ENCODE assay signal across 9 mouse cellular contexts in genomic region chr2:26932473-26933303, GRCm38 (mm10). TPM values are rescaled to one million over a fixed set of nuclear protein-coding genes. Genes with fewer than 3 reads are reported as not detected.
DNase-seq lines count a peak whose midpoint lies in the region; ATAC-seq lines count a peak whose summit lies in the region.
"Had no signal": no experiment of that assay in that cellular context is flagged by ENCODE, and none has a peak within 500 bp of the region (broad histone marks: within the 10 kb centered on the region; RNA-seq: fewer than 3 reads in every experiment).

No protein-coding gene starts in this region.

- peak overlapping the region; percentile 100 for H3K9ac ChIP-seq in intestine, embryonic 16.5 days (ENCODE audit: low read depth, low read length)
- peak overlapping the region; percentile 95 for H3K9ac ChIP-seq in lung, embryonic 15.5 days

- H3K27ac ChIP-seq in intestine, embryonic 16.5 days (ENCODE audit: low read length) = peak overlapping the region; percentile 96
- H3K27ac ChIP-seq in lung, embryonic 15.5 days = peak overlapping the region; percentile 90

- H3K4me1 ChIP-seq in intestine, embryonic 16.5 days (ENCODE audit: control insufficient read depth, insufficient read depth, low read length) = peaks cover 25% of the 10 kb centered on the region
- peaks cover 21% of the 10 kb centered on the region for H3K4me1 ChIP-seq in lung, embryonic 15.5 days

- no peaks in the 10 kb centered on the region for H3K9me3 ChIP-seq in intestine, embryonic 16.5 days (ENCODE audit: control insufficient read depth, low read length)
- H3K9me3 ChIP-seq in lung, embryonic 15.5 days = no peaks in the 10 kb centered on the region

- H3K27me3 ChIP-seq in intestine, embryonic 16.5 days (replicated peaks; ENCODE audit: control insufficient read depth, insufficient read depth, low read length) = no peaks in the 10 kb centered on the region
- H3K27me3 ChIP-seq in lung, embryonic 15.5 days = no peaks in the 10 kb centered on the region

- H3K36me3 ChIP-seq in intestine, embryonic 16.5 days (ENCODE audit: control insufficient read depth, insufficient read depth, low read length) = peaks cover 2% of the 10 kb centered on the region; the same call in 1 of the 2 replicates
- peaks cover 29% of the 10 kb centered on the region for H3K36me3 ChIP-seq in lung, embryonic 15.5 days

- H3K4me2 ChIP-seq in intestine, embryonic 16.5 days (ENCODE audit: low read depth, low read length) = peak overlapping the region; percentile 54
- H3K4me2 ChIP-seq in lung, embryonic 15.5 days = peak overlapping the region; percentile 64

- DNase-seq in layer of hippocampus, adult 11-12 months (ENCODE audit: low spot score) = peak; percentile 27
- DNase-seq in layer of hippocampus, postnatal 14 days (ENCODE audit: low spot score in 2 of 2) = no peak
- DNase-seq in NIH3T3 (ENCODE audit: low read depth) = peak; percentile 52
- DNase-seq in testis, postnatal 14 days (ENCODE audit: low spot score) = peak; percentile 69
- DNase-seq in adrenal gland, adult 2 months = no peak

- H3K4me3 ChIP-seq in intestine, embryonic 16.5 days (ENCODE audit: low read length) = peak overlapping the region; percentile 91
- H3K4me3 ChIP-seq in lung, embryonic 15.5 days = peak overlapping the region; percentile 95

- 0 out of 2 replicates have a peak, but pooled peaks have one; percentile 14 for ATAC-seq in erythroid progenitor cell, adult 5-6 weeks (replicated peaks; ENCODE audit: low FRiP score, poor library complexity, severe bottlenecking)
- peak; percentile 49 for ATAC-seq in intestine, embryonic 16.5 days
- ATAC-seq in lung, embryonic 15.5 days (ENCODE audit: borderline replicate concordance, extremely low read depth, low FRiP score, low TSS enrichment) = peak; percentile 49

- under 1% methylated on average over 47 of the region's 49 CpGs for WGBS in intestine, embryonic 16.5 days
- WGBS in lung, embryonic 15.5 days = under 1% methylated on average over 49 of the region's 49 CpGs

RNA-seq across cellular contexts. Expression of gene Surf4, which starts 1.0 kb away (rescaled TPM):
- 10 to 100 TPM; 60.2 to 61.7 TPM for total RNA-seq in layer of hippocampus, postnatal 14 days (2021)
- total RNA-seq in erythroid progenitor cell, adult 5-6 weeks (2015; ENCODE audit: low replicate concordance) = 16.6 and 38.6 TPM in 2 replicates
- 14.9 and 17.2 TPM in 2 replicates for total RNA-seq in erythroid progenitor cell, adult 5-6 weeks (2017; ENCODE audit: low replicate concordance)
- polyA plus RNA-seq in intestine, embryonic 16.5 days (2015; fragmentation: Nextera tagmentation; extraction: Ambion mirVana) = 269 and 299 TPM in 2 replicates
- polyA plus RNA-seq in lung, embryonic 15.5 days (2015; fragmentation: Nextera tagmentation; extraction: Ambion mirVana) = 222 and 225 TPM in 2 replicates
- total RNA-seq in adrenal gland, adult 2 months (2021) = 100 to 1,000 TPM; 162 to 168 TPM
- 424 and 468 TPM in 2 replicates for polyA plus RNA-seq in adrenal gland, adult 2 months (2012; rRNA removed)

RNA-seq across cellular contexts. Expression of gene Stkld1, which starts 1.2 kb away (rescaled TPM):
- total RNA-seq in layer of hippocampus, postnatal 14 days (2021) = under 1 TPM; 0.17 to 0.18 TPM
- total RNA-seq in erythroid progenitor cell, adult 5-6 weeks (2015; ENCODE audit: low replicate concordance) = not detected in 2 replicates
- not detected in 2 replicates for total RNA-seq in erythroid progenitor cell, adult 5-6 weeks (2017; ENCODE audit: low replicate concordance)
- polyA plus RNA-seq in intestine, embryonic 16.5 days (2015; fragmentation: Nextera tagmentation; extraction: Ambion mirVana) = 0.06 TPM in 1 of 2 replicates, not detected in the other
- polyA plus RNA-seq in lung, embryonic 15.5 days (2015; fragmentation: Nextera tagmentation; extraction: Ambion mirVana) = 0.31 TPM in 1 of 2 replicates, not detected in the other
- under 1 TPM; 0.17 to 0.29 TPM for total RNA-seq in adrenal gland, adult 2 months (2021)
- polyA plus RNA-seq in adrenal gland, adult 2 months (2012; rRNA removed) = 0.06 and 0.48 TPM in 2 replicates
- total RNA-seq: neutrophil, adult 5-6 weeks had no signal

RNA-seq across cellular contexts. Expression of gene Surf1, which starts 16.4 kb away (rescaled TPM):
- 10 to 100 TPM; 87.5 to 90.6 TPM for total RNA-seq in layer of hippocampus, postnatal 14 days (2021)
- total RNA-seq in erythroid progenitor cell, adult 5-6 weeks (2015; ENCODE audit: low replicate concordance) = 41.1 and 42.3 TPM in 2 replicates
- 13.5 and 16.5 TPM in 2 replicates for total RNA-seq in erythroid progenitor cell, adult 5-6 weeks (2017; ENCODE audit: low replicate concordance)
- 76.1 and 83.5 TPM in 2 replicates for polyA plus RNA-seq in intestine, embryonic 16.5 days (2015; fragmentation: Nextera tagmentation; extraction: Ambion mirVana)
- polyA plus RNA-seq in lung, embryonic 15.5 days (2015; fragmentation: Nextera tagmentation; extraction: Ambion mirVana) = 52.4 and 56.8 TPM in 2 replicates
- total RNA-seq in adrenal gland, adult 2 months (2021) = 100 to 1,000 TPM; 108 to 115 TPM
- 67.9 and 77.7 TPM in 2 replicates for polyA plus RNA-seq in adrenal gland, adult 2 months (2012; rRNA removed)

RNA-seq across cellular contexts. Expression of gene Surf2, which starts 16.5 kb away (rescaled TPM):
- total RNA-seq in layer of hippocampus, postnatal 14 days (2021) = 10 to 100 TPM; 32.4 to 38.4 TPM
- total RNA-seq in erythroid progenitor cell, adult 5-6 weeks (2015; ENCODE audit: low replicate concordance) = 6.5 and 7.1 TPM in 2 replicates
- 5.3 and 11.8 TPM in 2 replicates for total RNA-seq in erythroid progenitor cell, adult 5-6 weeks (2017; ENCODE audit: low replicate concordance)
- 41.9 and 45.9 TPM in 2 replicates for polyA plus RNA-seq in intestine, embryonic 16.5 days (2015; fragmentation: Nextera tagmentation; extraction: Ambion mirVana)
- polyA plus RNA-seq in lung, embryonic 15.5 days (2015; fragmentation: Nextera tagmentation; extraction: Ambion mirVana) = 37.6 and 38.3 TPM in 2 replicates
- 10 to 100 TPM; 38.4 to 47.9 TPM for total RNA-seq in adrenal gland, adult 2 months (2021)
- 22.5 and 28.5 TPM in 2 replicates for polyA plus RNA-seq in adrenal gland, adult 2 months (2012; rRNA removed)

RNA-seq across cellular contexts. Expression of gene Rpl7a, which starts 22.1 kb away (rescaled TPM):
- total RNA-seq in layer of hippocampus, postnatal 14 days (2021) = 100 to 1,000 TPM; 274 to 302 TPM
- total RNA-seq in erythroid progenitor cell, adult 5-6 weeks (2015; ENCODE audit: low replicate concordance) = 717 and 721 TPM in 2 replicates
- total RNA-seq in erythroid progenitor cell, adult 5-6 weeks (2017; ENCODE audit: low replicate concordance) = 417 and 478 TPM in 2 replicates
- 575 and 620 TPM in 2 replicates for polyA plus RNA-seq in intestine, embryonic 16.5 days (2015; fragmentation: Nextera tagmentation; extraction: Ambion mirVana)
- 614 and 640 TPM in 2 replicates for polyA plus RNA-seq in lung, embryonic 15.5 days (2015; fragmentation: Nextera tagmentation; extraction: Ambion mirVana)
- total RNA-seq in adrenal gland, adult 2 months (2021) = 100 to 1,000 TPM; 543 to 545 TPM
- 233 and 258 TPM in 2 replicates for polyA plus RNA-seq in adrenal gland, adult 2 months (2012; rRNA removed)

Comparison
In these comparisons a context has a peak if more than half of its experiments do, and no peak if none do; other contexts are left out.
1. DNase-seq: peak in layer of hippocampus, adult 11-12 months (single experiment), NIH3T3 (single experiment) and testis, postnatal 14 days (single experiment); none in layer of hippocampus, postnatal 14 days (0 of 2) and adrenal gland, adult 2 months (single experiment).
2. Peak in every context shown above with its lines, with median percentiles within 50 percentile points of each other: ATAC-seq.